7 mouse cellular contexts compared by ENCODE assay signal in the genomic region with DNA sequence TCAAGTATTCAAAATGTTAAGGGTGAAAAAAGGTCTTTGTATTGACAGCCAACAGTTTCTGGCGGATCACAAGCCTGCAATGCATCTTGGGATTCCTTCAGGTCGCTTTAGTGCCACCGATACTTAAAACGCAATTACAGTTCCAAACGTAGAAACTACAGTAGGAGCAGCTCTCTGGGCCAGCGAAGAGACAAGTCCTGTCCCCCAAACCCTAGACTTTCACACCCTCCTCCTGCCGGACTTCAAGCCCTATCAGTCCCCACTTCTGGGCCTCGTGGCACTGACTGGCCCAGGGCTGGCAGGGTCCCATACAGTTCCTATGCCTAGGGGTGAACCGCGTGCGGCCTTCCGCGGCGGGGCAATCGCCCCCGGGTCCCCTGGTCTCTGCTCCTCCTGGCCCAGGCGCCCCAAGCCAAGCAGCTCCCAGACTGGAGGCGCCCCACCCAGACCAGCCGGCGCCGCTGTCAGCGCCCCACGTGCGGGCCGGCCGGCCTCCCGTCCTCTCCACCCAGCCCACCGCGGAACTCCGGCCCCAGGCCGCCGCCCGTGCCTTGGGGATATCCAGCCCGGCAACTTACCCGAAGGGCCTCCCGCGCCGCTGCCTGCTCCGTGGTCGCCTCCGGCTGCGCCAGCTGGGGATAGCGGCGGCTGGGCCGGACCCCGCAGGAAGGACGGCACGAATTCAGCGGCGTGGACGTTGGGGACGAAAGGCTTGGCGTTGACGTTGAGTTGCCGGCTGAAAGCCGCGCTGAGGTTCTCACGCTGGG. TPM values are rescaled to one million over a fixed set of nuclear protein-coding genes. Genes with fewer than 3 reads are reported as not detected.
DNase-seq lines count a peak whose midpoint lies in the region; ATAC-seq and TF ChIP-seq lines count a peak whose summit lies in the region.

No protein-coding gene starts in this region.

- peak overlapping the region; percentile 82 for H3K4me2 ChIP-seq in hindbrain, postnatal 0 days (ENCODE audit: low read depth, low read length)

- H3K9me3 ChIP-seq in hindbrain, postnatal 0 days (ENCODE audit: low read length), result no peaks in the 10 kb centered on the region

- peaks cover 9% of the 10 kb centered on the region for H3K4me1 ChIP-seq in hindbrain, postnatal 0 days (ENCODE audit: insufficient read depth, low read length)

- peak overlapping the region; percentile 97 for H3K4me3 ChIP-seq in hindbrain, postnatal 0 days (ENCODE audit: low read length)

- no peak for TF ChIP-seq CTCF in hindbrain, postnatal 0 days (IDR thresholded peaks at IDR 0.05; ENCODE audit: low read depth)

- ATAC-seq in common myeloid progenitor, adult 5-6 weeks (replicated peaks; ENCODE audit: low read depth, poor library complexity, severe bottlenecking), result peak; percentile 13
- peak; percentile 15 for ATAC-seq in hindbrain, postnatal 0 days
- ATAC-seq in megakaryocyte-erythroid progenitor cell, adult 5-6 weeks (replicated peaks; ENCODE audit: low FRiP score, low TSS enrichment, poor library complexity, severe bottlenecking), result peak; percentile 10

- DNase-seq in adipocyte (ENCODE audit: low spot score), result peak; percentile 78
- peak; percentile 24 to 42 for DNase-seq in gastrocnemius, adult 8-10 months (ENCODE audit: low spot score in 2 of 2)
- peak; percentile 40 for DNase-seq in hindbrain, postnatal 0 days (ENCODE audit: low spot score)
- peak; percentile 20 to 38 for DNase-seq in left cerebral cortex, postnatal 25 days (ENCODE audit: low spot score in 2 of 2)
- peak; percentile 16 for DNase-seq in skeletal muscle tissue, adult 2 months (ENCODE audit: low read depth, low spot score)

- intact Hi-C loops in left cerebral cortex, postnatal 25 days (cut with DNase I), result loop anchor here (5.0 kb wide), 1 partner anchor 164 kb away; no protein-coding TSS in a partner anchor

- no peaks in the 10 kb centered on the region for H3K27me3 ChIP-seq in hindbrain, postnatal 0 days (ENCODE audit: insufficient read depth, low read length)

- no peaks in the 10 kb centered on the region for H3K36me3 ChIP-seq in hindbrain, postnatal 0 days (ENCODE audit: insufficient read depth, low read length)

- H3K9ac ChIP-seq in hindbrain, postnatal 0 days (replicated peaks; ENCODE audit: low read length), result peak overlapping the region; percentile 94

- 1% methylated on average over 55 of the region's 58 CpGs for WGBS in hindbrain, postnatal 0 days

- H3K27ac ChIP-seq in hindbrain, postnatal 0 days, result peak overlapping the region; percentile 94

RNA-seq across cellular contexts. Expression of a gene that starts 0.9 kb away (rescaled TPM):
- 201 and 211 TPM in 2 replicates for total RNA-seq in common myeloid progenitor, adult 5-6 weeks (2017)
- 10 to 100 TPM; 54.6 to 58.0 (median 56.7) TPM for total RNA-seq in gastrocnemius, adult 8-10 months (2022)
- total RNA-seq in hindbrain, postnatal 0 days (2014; rRNA removed), result 51.6 and 55.2 TPM in 2 replicates
- polyA plus RNA-seq in hindbrain, postnatal 0 days (2015; fragmentation: Nextera tagmentation; extraction: Ambion mirVana), result 45.2 and 46.6 TPM in 2 replicates
- 10 to 100 TPM; 84.4 to 88.1 TPM for total RNA-seq in left cerebral cortex, postnatal 25 days (2021)
- total RNA-seq in megakaryocyte-erythroid progenitor cell, adult 5-6 weeks (2014; fragmentation: Nextera tagmentation), result 318 and 337 TPM in 2 replicates
- 184 and 328 TPM in 2 replicates for total RNA-seq in megakaryocyte-erythroid progenitor cell, adult 5-6 weeks (2017)

RNA-seq across cellular contexts. Expression of a gene that starts 50.1 kb away (rescaled TPM):
- total RNA-seq in common myeloid progenitor, adult 5-6 weeks (2017), result 369 and 447 TPM in 2 replicates
- 10 to 100 TPM; 41.0 to 47.7 (median 42.4) TPM for total RNA-seq in gastrocnemius, adult 8-10 months (2022)
- total RNA-seq in hindbrain, postnatal 0 days (2014; rRNA removed), result 36.0 and 47.4 TPM in 2 replicates
- polyA plus RNA-seq in hindbrain, postnatal 0 days (2015; fragmentation: Nextera tagmentation; extraction: Ambion mirVana), result 133 TPM in 2 replicates
- 10 to 100 TPM; 51.8 to 53.2 TPM for total RNA-seq in left cerebral cortex, postnatal 25 days (2021)
- total RNA-seq in megakaryocyte-erythroid progenitor cell, adult 5-6 weeks (2014; fragmentation: Nextera tagmentation), result 227 and 307 TPM in 2 replicates
- total RNA-seq in megakaryocyte-erythroid progenitor cell, adult 5-6 weeks (2017), result 385 and 428 TPM in 2 replicates

Comparison
In these comparisons a context has a peak if more than half of its experiments do, and no peak if none do; other contexts are left out.
1. Peak in every context shown above with its lines: DNase-seq, ATAC-seq, H3K4me3 ChIP-seq and H3K27ac ChIP-seq.
2. DNase-seq: peak in every context shown above with its lines; median percentile 78 in adipocyte; 40 in hindbrain, postnatal 0 days; 33 in gastrocnemius, adult 8-10 months; 29 in left cerebral cortex, postnatal 25 days; 16 in skeletal muscle tissue, adult 2 months.